Mouse (Mus musculus) hindbrain, embryonic 13.5 days (tissue): Measurements from ENCODE around the gene Aatk. TPM values are rescaled to one million over a fixed set of nuclear protein-coding genes. Genes with fewer than 3 reads are reported as not detected.

ENCODE experiments used
- ATAC-seq: fragments of 200-750 bp; cut with Nextera tagmentation; 2 replicates; pipeline ENCODE4 v1.8.0; 2017; ENCODE audit warnings: moderate TSS enrichment; ENCODE audit not compliant: low FRiP score
- H3K27ac ChIP-seq: fragments of 300-500 bp; sonication (generic); 2 replicates; pipeline ENCODE4 v1.5.1; 2015; ENCODE audit warnings: inconsistent platforms, mild to moderate bottlenecking, moderate library complexity
- H3K27me3 ChIP-seq: fragments of 300-500 bp; sonication (generic); 2 replicates; pipeline ENCODE4 v1.6.1; 2015; ENCODE audit warnings: mild to moderate bottlenecking, inconsistent platforms
- H3K36me3 ChIP-seq: fragments of 300-500 bp; sonication (generic); 2 replicates; pipeline ENCODE4 v1.6.1; 2015; ENCODE audit warnings: mild to moderate bottlenecking, inconsistent platforms
- H3K4me1 ChIP-seq: fragments of 300-500 bp; sonication (generic); replicated peaks from 2 replicates; pipeline ENCODE4 v1.6.1; 2015; ENCODE audit warnings: inconsistent platforms
- H3K4me2 ChIP-seq: fragments of 300-500 bp; sonication (generic); 2 replicates; pipeline ENCODE4 v1.6.1; 2015; ENCODE audit warnings: inconsistent platforms, mild to moderate bottlenecking, moderate library complexity
- H3K4me3 ChIP-seq: fragments of 300-500 bp; sonication (generic); 2 replicates; pipeline ENCODE4 v1.5.1; 2015; ENCODE audit warnings: mild to moderate bottlenecking, inconsistent platforms
- H3K9ac ChIP-seq: fragments of 300-500 bp; sonication (generic); 2 replicates; pipeline ENCODE4 v1.6.1; 2015; ENCODE audit warnings: mild to moderate bottlenecking, inconsistent platforms
- H3K9me3 ChIP-seq: fragments of 300-500 bp; sonication (generic); 2 replicates; pipeline ENCODE4 v1.6.1; 2016; ENCODE audit warnings: inconsistent platforms
- WGBS: fragments of 180-500 bp; shearing (Covaris S2); methylation state at CpG from one replicate; pipeline ENCODE4 v1.1.7; 2015; 5-methylcytosine and 5-hydroxymethylcytosine counted together
- polyA plus RNA-seq: library from polyadenylated mRNA; unstranded; fragments of >200 nt; fragmentation: Nextera tagmentation; extraction: Ambion mirVana; gene quantifications from 2 replicates; pipeline ENCODE4 v1.2.1, GENCODE M21; 2015

Aatk gene
- polyA plus RNA-seq, 1 experiment from 2014 or later = 24.1 TPM

GRCm38 (mm10) chr11:120070286-120070930 is 23.4 kb upstream of the Aatk start:
- peak overlapping the region; percentile 19; the same call in 1 of the 2 replicates for H3K9ac ChIP-seq
- no peaks in the 10 kb centered on the region for H3K9me3 ChIP-seq
- 0 out of 2 replicates have a peak, but pooled peaks cover 3% of the 10 kb centered on the region for H3K27me3 ChIP-seq
- H3K27ac ChIP-seq = no peak overlapping the region
- WGBS = 82% methylated on average over 27 of the region's 27 CpGs
- no peak for ATAC-seq
- H3K4me1 ChIP-seq = peaks cover 20% of the 10 kb centered on the region
- H3K36me3 ChIP-seq = peaks cover 94% of the 10 kb centered on the region
- H3K4me3 ChIP-seq = no peak overlapping the region
- no peak overlapping the region for H3K4me2 ChIP-seq

GRCm38 (mm10) chr11:120069261-120069660 is 22.3 kb upstream of the Aatk start:
- ATAC-seq = no peak
- H3K4me1 ChIP-seq = peaks cover 14% of the 10 kb centered on the region
- 26% methylated on average over 11 of the region's 11 CpGs for WGBS
- H3K4me2 ChIP-seq = no peak overlapping the region
- 0 out of 2 replicates have a peak, but pooled peaks cover 3% of the 10 kb centered on the region for H3K27me3 ChIP-seq
- no peaks in the 10 kb centered on the region for H3K9me3 ChIP-seq
- H3K27ac ChIP-seq = no peak overlapping the region
- no peak overlapping the region; the same call in 1 of the 2 replicates for H3K9ac ChIP-seq
- no peak overlapping the region for H3K4me3 ChIP-seq
- H3K36me3 ChIP-seq = peaks cover 95% of the 10 kb centered on the region

GRCm38 (mm10) chr11:120067834-120068233 is 20.9 kb upstream of the Aatk start:
- no peak overlapping the region for H3K27ac ChIP-seq
- no peak overlapping the region for H3K4me2 ChIP-seq
- 0 out of 2 replicates have a peak, but pooled peaks cover 3% of the 10 kb centered on the region for H3K27me3 ChIP-seq
- no peaks in the 10 kb centered on the region for H3K9me3 ChIP-seq
- H3K4me3 ChIP-seq = no peak overlapping the region
- H3K4me1 ChIP-seq = peaks cover 14% of the 10 kb centered on the region
- WGBS = 54% methylated on average over 16 of the region's 17 CpGs
- H3K9ac ChIP-seq = no peak overlapping the region
- H3K36me3 ChIP-seq = peaks cover 94% of the 10 kb centered on the region
- ATAC-seq = no peak

DNA sequence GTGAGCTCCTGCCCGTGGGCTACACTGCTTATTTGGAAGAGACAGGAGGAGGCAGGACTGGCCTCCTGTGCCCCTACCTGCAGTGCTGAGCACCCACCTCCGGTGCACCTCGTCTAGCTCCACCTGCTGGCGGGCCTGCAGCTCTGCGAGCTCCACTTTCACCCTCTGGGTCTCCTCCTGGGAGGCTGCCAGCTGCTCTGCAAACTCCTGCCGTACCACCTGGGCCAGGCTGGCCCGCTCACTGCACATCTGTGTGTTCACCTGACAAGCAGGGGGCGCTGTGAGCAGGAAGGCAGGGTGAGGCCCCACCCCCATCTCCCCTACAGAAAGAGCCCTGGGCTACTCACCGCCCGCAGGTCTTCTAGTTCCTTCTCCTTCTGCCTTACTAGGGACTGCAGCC is 18.3 kb upstream of the Aatk start:
- Histone ChIP-seq H3K27me3 (no peaks in the 10 kb centered on the region), H3K9ac (no peak overlapping the region), H3K9me3 (no peaks in the 10 kb centered on the region), H3K27ac (no peak overlapping the region), H3K36me3 (peaks cover 74% of the 10 kb centered on the region), H3K4me2 (no peak overlapping the region), H3K4me3 (no peak overlapping the region), H3K4me1 (peaks cover 14% of the 10 kb centered on the region)
- 30% methylated on average over 10 of the region's 10 CpGs for WGBS
- no peak for ATAC-seq

DNA sequence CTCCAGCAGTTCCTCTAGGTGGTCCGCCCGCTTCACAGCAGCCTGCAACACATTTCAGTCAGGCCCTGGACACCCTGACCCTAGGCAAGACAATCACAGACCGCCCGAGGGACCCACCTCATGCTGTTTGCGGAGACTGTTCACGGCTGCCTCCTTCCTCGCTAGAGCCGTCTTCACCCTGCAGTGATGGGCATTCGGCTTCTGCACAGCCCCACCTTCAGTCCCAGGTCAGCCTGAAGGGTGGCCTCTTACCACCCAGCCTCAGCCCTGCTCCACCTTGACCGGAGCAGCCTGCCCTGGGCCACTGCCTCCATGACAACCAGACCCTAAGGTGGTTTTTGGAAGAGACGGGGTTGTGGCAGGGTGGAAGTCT is 17.7 kb upstream of the Aatk start:
- peaks cover 67% of the 10 kb centered on the region for H3K36me3 ChIP-seq
- no peak for ATAC-seq
- 89% methylated on average over 11 of the region's 11 CpGs for WGBS

DNA sequence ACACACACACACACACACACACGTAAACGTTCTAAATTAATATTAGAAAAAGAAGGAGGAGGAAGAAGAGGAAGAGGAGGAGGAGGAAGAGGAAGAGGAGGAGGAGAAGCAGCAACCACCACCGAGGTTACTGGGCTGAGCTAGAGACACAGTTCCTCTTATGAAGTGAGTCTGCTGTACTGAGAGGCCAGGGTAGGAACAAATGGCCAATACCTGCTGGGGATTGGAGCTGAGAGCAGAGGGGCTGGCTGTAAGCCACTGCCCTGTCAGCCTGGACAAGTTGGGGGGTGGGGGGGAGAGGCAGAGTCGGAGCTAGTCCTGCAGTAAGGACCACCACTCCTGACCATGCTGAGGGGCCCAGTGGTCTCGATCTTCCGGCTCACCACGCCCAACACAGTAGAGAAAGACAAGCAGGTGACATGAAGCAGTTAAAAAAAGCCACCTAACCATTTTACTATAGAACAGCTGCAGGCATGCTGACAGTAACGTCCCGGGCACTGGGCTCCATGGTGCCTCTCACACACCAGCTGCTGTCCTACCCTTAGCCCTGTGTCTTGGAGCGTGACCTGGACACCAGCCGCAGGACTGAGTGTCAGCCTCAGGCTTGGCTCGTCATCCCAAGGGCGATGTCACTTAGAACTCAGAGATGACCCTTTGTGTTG is 17.2 kb upstream of the Aatk start:
- Histone ChIP-seq H3K9ac (no peak overlapping the region), H3K4me1 (peaks cover 5% of the 10 kb centered on the region), H3K9me3 (no peaks in the 10 kb centered on the region), H3K4me2 (no peak overlapping the region), H3K36me3 (peaks cover 64% of the 10 kb centered on the region), H3K4me3 (no peak overlapping the region), H3K27ac (no peak overlapping the region), H3K27me3 (no peaks in the 10 kb centered on the region)
- WGBS = 88% methylated on average over 13 of the region's 13 CpGs
- no peak for ATAC-seq

More for the DNA sequence above, 17.7 kb upstream of the Aatk start:
- Histone ChIP-seq H3K9me3 (no peaks in the 10 kb centered on the region), H3K27ac (no peak overlapping the region), H3K27me3 (no peaks in the 10 kb centered on the region), H3K4me2 (no peak overlapping the region), H3K4me1 (peaks cover 11% of the 10 kb centered on the region), H3K4me3 (no peak overlapping the region), H3K9ac (no peak overlapping the region)

DNA sequence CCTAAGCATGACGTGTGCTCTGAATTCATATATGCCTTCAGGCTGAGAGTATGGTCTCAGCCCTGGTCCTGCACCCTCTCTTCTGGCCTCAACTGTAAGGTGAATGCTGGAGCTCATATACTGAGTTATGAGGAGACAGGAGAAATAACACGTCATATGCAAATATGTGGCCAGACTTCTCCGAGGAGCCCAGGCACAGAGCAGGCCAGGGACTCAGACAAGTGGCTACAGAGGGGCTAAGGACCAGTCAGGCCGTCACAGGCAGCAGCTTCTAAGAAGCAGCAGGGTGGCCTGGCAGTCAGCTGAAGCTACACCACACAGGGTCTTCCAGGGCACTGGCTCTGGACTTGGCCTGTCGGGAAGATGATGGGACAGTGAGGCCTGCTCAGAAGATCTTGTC is 16.4 kb upstream of the Aatk start:
- WGBS = 85% methylated on average over 5 of the region's 5 CpGs
- 0 out of 2 replicates have a peak, but pooled peaks cover 3% of the 10 kb centered on the region for H3K4me1 ChIP-seq
- H3K36me3 ChIP-seq = peaks cover 59% of the 10 kb centered on the region
- no peak overlapping the region for H3K4me2 ChIP-seq
- no peak overlapping the region for H3K4me3 ChIP-seq
- ATAC-seq = no peak
- H3K9me3 ChIP-seq = no peaks in the 10 kb centered on the region
- no peak overlapping the region for H3K9ac ChIP-seq
- H3K27me3 ChIP-seq = no peaks in the 10 kb centered on the region
- no peak overlapping the region for H3K27ac ChIP-seq

DNA sequence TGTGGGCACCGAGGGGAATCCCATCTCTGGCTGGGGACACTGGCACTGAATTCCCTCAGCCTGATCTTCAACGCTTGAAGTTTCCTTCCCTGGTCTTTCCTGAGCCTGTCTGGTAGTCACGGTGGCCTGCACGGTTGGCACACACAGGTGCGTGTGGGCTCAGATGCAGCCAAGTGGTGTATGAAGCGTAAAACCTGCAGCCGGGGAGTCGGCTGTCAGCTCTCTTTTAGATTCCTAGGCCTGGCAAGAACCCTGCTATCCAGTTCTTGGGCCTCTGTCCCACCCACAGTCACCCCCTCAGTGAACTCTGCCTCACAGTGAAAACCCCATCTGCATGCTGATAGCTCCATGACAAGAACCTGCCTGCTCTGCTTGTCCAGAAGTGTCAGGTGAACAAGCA is 13.7 kb upstream of the Aatk start:
- WGBS = 89% methylated on average over 8 of the region's 8 CpGs
- Histone ChIP-seq H3K27ac (no peak overlapping the region), H3K4me1 (0 out of 2 replicates have a peak, but pooled peaks cover 3% of the 10 kb centered on the region), H3K9ac (no peak overlapping the region), H3K9me3 (no peaks in the 10 kb centered on the region), H3K36me3 (peaks cover 32% of the 10 kb centered on the region), H3K4me2 (no peak overlapping the region), H3K27me3 (no peaks in the 10 kb centered on the region), H3K4me3 (no peak overlapping the region)
- no peak for ATAC-seq

DNA sequence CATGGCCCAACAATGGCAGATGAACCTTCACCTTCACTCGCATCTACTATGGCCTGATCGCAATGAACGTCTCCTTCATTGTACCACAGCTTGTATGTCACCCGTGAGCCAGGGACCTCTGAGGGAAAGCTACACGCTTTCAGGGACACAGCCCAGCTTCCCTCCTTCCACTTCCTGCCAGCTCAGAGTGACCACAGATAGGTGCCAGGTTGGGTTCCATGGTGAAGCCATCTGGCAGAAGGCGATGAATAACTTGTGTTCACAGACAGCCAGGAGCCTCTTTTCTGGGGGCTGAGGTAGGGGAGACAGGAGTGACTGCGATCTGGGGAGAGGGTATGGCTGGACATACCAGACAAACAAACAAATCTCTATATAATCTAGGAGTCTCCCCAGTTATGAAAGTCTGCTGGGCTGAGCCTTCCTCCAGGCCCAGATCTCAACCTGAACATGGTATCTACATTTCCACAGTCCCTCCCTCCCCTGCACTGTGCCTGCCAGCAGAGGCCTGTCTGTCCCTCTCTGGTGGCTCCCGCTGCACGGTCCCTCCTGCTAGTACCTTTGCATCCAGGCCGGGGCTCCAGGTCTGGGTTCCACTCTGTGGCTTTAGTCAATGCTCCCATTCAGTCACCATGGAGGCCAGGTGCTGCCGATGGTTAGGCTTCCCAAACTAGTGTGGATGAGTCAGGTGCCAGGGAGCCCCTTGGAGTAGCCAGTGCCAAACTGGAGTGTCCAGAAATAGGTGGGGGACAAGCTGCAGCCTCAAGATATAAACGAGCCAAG is 9.2 kb upstream of the Aatk start:
- no peak overlapping the region; the same call in 1 of the 2 replicates for H3K9ac ChIP-seq
- no peaks in the 10 kb centered on the region for H3K36me3 ChIP-seq
- H3K27ac ChIP-seq = no peak overlapping the region
- peaks cover 3% of the 10 kb centered on the region; the same call in 1 of the 2 replicates for H3K27me3 ChIP-seq
- no peak for ATAC-seq
- H3K4me3 ChIP-seq = no peak overlapping the region
- WGBS = 91% methylated on average over 12 of the region's 12 CpGs
- peaks cover 6% of the 10 kb centered on the region for H3K4me1 ChIP-seq
- no peaks in the 10 kb centered on the region for H3K9me3 ChIP-seq
- H3K4me2 ChIP-seq = no peak overlapping the region

GRCm38 (mm10) chr11:120053846-120054245 is 6.9 kb upstream of the Aatk start:
- WGBS = 79% methylated on average over 4 of the region's 4 CpGs
- H3K4me1 ChIP-seq = peaks cover 14% of the 10 kb centered on the region
- no peak overlapping the region for H3K9ac ChIP-seq
- no peak overlapping the region for H3K4me3 ChIP-seq
- H3K27me3 ChIP-seq = peaks cover 7% of the 10 kb centered on the region; the same call in 1 of the 2 replicates
- H3K27ac ChIP-seq = no peak overlapping the region
- ATAC-seq = no peak
- no peaks in the 10 kb centered on the region for H3K36me3 ChIP-seq
- H3K9me3 ChIP-seq = no peaks in the 10 kb centered on the region
- H3K4me2 ChIP-seq = no peak overlapping the region

- 71% methylated on average over 9 of the region's 9 CpGs for WGBS
- H3K4me2 ChIP-seq = no peak overlapping the region
- H3K4me1 ChIP-seq = peaks cover 30% of the 10 kb centered on the region
- peaks cover 17% of the 10 kb centered on the region; the same call in 1 of the 2 replicates for H3K27me3 ChIP-seq
- H3K36me3 ChIP-seq = no peaks in the 10 kb centered on the region
- ATAC-seq = no peak
- no peaks in the 10 kb centered on the region for H3K9me3 ChIP-seq
- H3K9ac ChIP-seq = no peak overlapping the region
- H3K27ac ChIP-seq = no peak overlapping the region
- H3K4me3 ChIP-seq = no peak overlapping the region
Observed at GRCm38 (mm10) chr11:120052274-120052673, 5.3 kb upstream of the Aatk start.

DNA sequence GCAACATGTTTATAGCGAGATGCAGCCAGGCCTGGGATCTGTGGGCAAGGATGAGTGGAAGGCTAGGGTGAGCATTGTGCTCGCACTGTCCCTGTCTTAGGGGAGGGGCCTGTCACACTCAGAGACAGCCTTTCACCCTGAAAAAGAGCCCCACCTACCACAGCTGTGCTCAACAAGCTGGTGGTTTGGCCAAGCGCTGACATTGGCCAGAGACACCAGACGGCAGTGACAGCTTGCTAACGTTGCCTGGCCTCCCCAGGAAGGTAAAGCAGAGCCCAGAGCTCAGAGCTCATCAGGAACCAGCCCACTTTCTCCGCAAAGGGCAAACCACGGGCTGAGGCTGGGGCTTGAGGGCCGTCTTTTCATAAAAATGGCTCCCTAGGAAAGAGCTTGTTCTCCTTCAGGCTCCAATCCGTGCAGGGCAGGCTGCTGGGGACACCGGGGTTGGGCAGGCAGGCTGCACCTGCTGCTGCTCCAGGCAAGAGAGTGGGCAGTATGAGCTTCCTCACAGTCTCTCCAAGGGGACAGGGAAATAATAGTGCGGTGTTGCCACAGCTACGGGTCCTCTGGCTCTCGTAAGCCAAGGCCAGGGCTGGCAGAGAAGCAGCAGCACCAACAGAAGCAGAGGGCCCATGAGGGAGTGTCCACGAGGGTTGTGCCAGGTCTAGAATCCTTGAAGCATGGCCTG is 4.3 kb upstream of the Aatk start:
- 0 out of 2 replicates have a peak, but pooled peaks have one; percentile 17 for ATAC-seq
- 35% methylated on average over 14 of the region's 14 CpGs for WGBS

More for the DNA sequence above, 4.3 kb upstream of the Aatk start:
- Histone ChIP-seq H3K27me3 (peaks cover 17% of the 10 kb centered on the region; the same call in 1 of the 2 replicates), H3K4me1 (peaks cover 36% of the 10 kb centered on the region), H3K4me3 (no peak overlapping the region), H3K9me3 (no peaks in the 10 kb centered on the region), H3K9ac (peak overlapping the region; percentile 44), H3K27ac (peak overlapping the region; percentile 37), H3K4me2 (no peak overlapping the region), H3K36me3 (no peaks in the 10 kb centered on the region)
